Mouse (Mus musculus): ENCODE data around the gene Klk1. TPM values are rescaled to one million over a fixed set of nuclear protein-coding genes. Genes with fewer than 3 reads are reported as not detected.
"Not testable (repeated sequence)": the region's sequence is repeated elsewhere in the genome, so short reads cannot be mapped to it uniquely, and the experiment has no call there.

Gene Klk1
- polyA plus RNA-seq (2016; fragmentation: Nextera tagmentation; extraction: Ambion mirVana): not detected in 2 replicates

- no peaks in the 10 kb centered on the region for H3K9me3 ChIP-seq
- no peak for DNase-seq (ENCODE audit: extremely low spot score, low spot score)
- H3K4me3 ChIP-seq: no peak within 1 kb of the TSS
- no peak within 1 kb of the TSS for H3K27ac ChIP-seq
- H3K36me3 ChIP-seq (replicated peaks): no peaks in the 10 kb centered on the region
- WGBS: 42% methylated on average over 1 of the region's 1 CpGs
- no peaks in the 10 kb centered on the region for H3K4me1 ChIP-seq
- no peaks in the 10 kb centered on the region for H3K27me3 ChIP-seq (ENCODE audit: poor library complexity, severe bottlenecking)
Measured at GRCm38 (mm10) chr7:44225076-44225475, at the start of gene Klk1. Gene Klk1, plus strand, starts transcription at chr7:44225360.

- Histone ChIP-seq H3K4me3 (no peak overlapping the region), H3K27me3 (ENCODE audit: poor library complexity, severe bottlenecking) (no peaks in the 10 kb centered on the region), H3K4me1 (0 out of 2 replicates have a peak, but pooled peaks cover 3% of the 10 kb centered on the region), H3K36me3 (replicated peaks) (no peaks in the 10 kb centered on the region), H3K9me3 (no peaks in the 10 kb centered on the region), H3K27ac (no peak overlapping the region)
- no peak for DNase-seq (ENCODE audit: extremely low spot score, low spot score)
- 73% methylated on average over 9 of the region's 9 CpGs for WGBS
Measured at GRCm38 (mm10) chr7:44179299-44180045, 45.7 kb upstream of the Klk1 start.

- H3K4me3 ChIP-seq; H3K27me3 ChIP-seq (ENCODE audit: poor library complexity, severe bottlenecking); DNase-seq (ENCODE audit: extremely low spot score, low spot score); H3K4me1 ChIP-seq; H3K27ac ChIP-seq; H3K9me3 ChIP-seq; H3K36me3 ChIP-seq (replicated peaks): not testable (repeated sequence)
- 77% methylated on average over 8 of the region's 8 CpGs for WGBS
Measured at GRCm38 (mm10) chr7:44186516-44186915, 38.6 kb upstream of the Klk1 start.

GRCm38 (mm10) chr7:44187936-44188335, 37.2 kb upstream of the Klk1 start, which contains the start of gene Klk1b24:
Gene Klk1b24, plus strand, starts transcription at chr7:44188236.
- H3K27ac ChIP-seq; H3K27me3 ChIP-seq (ENCODE audit: poor library complexity, severe bottlenecking); H3K4me3 ChIP-seq; H3K9me3 ChIP-seq; H3K36me3 ChIP-seq (replicated peaks); DNase-seq (ENCODE audit: extremely low spot score, low spot score); H3K4me1 ChIP-seq: not testable (repeated sequence)

GRCm38 (mm10) chr7:44193466-44193865, 31.7 kb upstream of the Klk1 start:
- H3K4me3 ChIP-seq; H3K9me3 ChIP-seq; H3K4me1 ChIP-seq; H3K27ac ChIP-seq; DNase-seq (ENCODE audit: extremely low spot score, low spot score); H3K27me3 ChIP-seq (ENCODE audit: poor library complexity, severe bottlenecking); H3K36me3 ChIP-seq (replicated peaks): not testable (repeated sequence)
- 88% methylated on average over 1 of the region's 1 CpGs for WGBS

GRCm38 (mm10) chr7:44197891-44198290, 27.3 kb upstream of the Klk1 start, which contains the start of gene Klk1b3:
Gene Klk1b3, plus strand, starts transcription at chr7:44198191.
- DNase-seq (ENCODE audit: extremely low spot score, low spot score): no peak

GRCm38 (mm10) chr7:44207135-44207534, 18.0 kb upstream of the Klk1 start, which contains the start of gene Klk1b4:
Gene Klk1b4, plus strand, starts transcription at chr7:44207435.
- H3K9me3 ChIP-seq; H3K4me3 ChIP-seq; DNase-seq (ENCODE audit: extremely low spot score, low spot score); H3K4me1 ChIP-seq; H3K27ac ChIP-seq; H3K27me3 ChIP-seq (ENCODE audit: poor library complexity, severe bottlenecking); H3K36me3 ChIP-seq (replicated peaks): not testable (repeated sequence)
- WGBS: 73% methylated on average over 3 of the region's 3 CpGs

More at GRCm38 (mm10) chr7:44197891-44198290, 27.3 kb upstream of the Klk1 start, which contains the start of gene Klk1b3:
- Histone ChIP-seq H3K27me3 (ENCODE audit: poor library complexity, severe bottlenecking) (no peaks in the 10 kb centered on the region), H3K4me1 (no peaks in the 10 kb centered on the region), H3K27ac (no peak within 1 kb of the TSS), H3K9me3 (no peaks in the 10 kb centered on the region), H3K36me3 (replicated peaks) (no peaks in the 10 kb centered on the region), H3K4me3 (no peak within 1 kb of the TSS)
- WGBS: 77% methylated on average over 3 of the region's 3 CpGs

GRCm38 (mm10) chr7:44208307-44208706, 16.9 kb upstream of the Klk1 start:
- Histone ChIP-seq H3K4me1 (no peaks in the 10 kb centered on the region), H3K36me3 (replicated peaks) (no peaks in the 10 kb centered on the region), H3K9me3 (no peaks in the 10 kb centered on the region), H3K27me3 (ENCODE audit: poor library complexity, severe bottlenecking) (no peaks in the 10 kb centered on the region), H3K4me3 (no peak overlapping the region), H3K27ac (no peak overlapping the region)
- WGBS: 81% methylated on average over 3 of the region's 3 CpGs
- no peak for DNase-seq (ENCODE audit: extremely low spot score, low spot score)

- H3K27ac ChIP-seq: no peak within 1 kb of the TSS
- H3K4me3 ChIP-seq: no peak within 1 kb of the TSS
- H3K9me3 ChIP-seq: no peaks in the 10 kb centered on the region
- no peaks in the 10 kb centered on the region for H3K36me3 ChIP-seq (replicated peaks)
- WGBS: 81% methylated on average over 1 of the region's 1 CpGs
- H3K27me3 ChIP-seq (ENCODE audit: poor library complexity, severe bottlenecking): no peaks in the 10 kb centered on the region
- no peaks in the 10 kb centered on the region for H3K4me1 ChIP-seq
- DNase-seq (ENCODE audit: extremely low spot score, low spot score): no peak
Measured at GRCm38 (mm10) chr7:44215645-44216044, 9.5 kb upstream of the Klk1 start, which contains the start of gene Klk1b5. Gene Klk1b5, plus strand, starts transcription at chr7:44215945.

- H3K36me3 ChIP-seq (replicated peaks); H3K9me3 ChIP-seq; H3K4me3 ChIP-seq; H3K27me3 ChIP-seq (ENCODE audit: poor library complexity, severe bottlenecking); H3K27ac ChIP-seq; DNase-seq (ENCODE audit: extremely low spot score, low spot score); H3K4me1 ChIP-seq: not testable (repeated sequence)
- WGBS: 80% methylated on average over 10 of the region's 10 CpGs
Measured at GRCm38 (mm10) chr7:44221601-44222000, 3.6 kb upstream of the Klk1 start.

GRCm38 (mm10) chr7:44222335-44222734, 2.8 kb upstream of the Klk1 start:
- H3K4me3 ChIP-seq; H3K9me3 ChIP-seq; H3K4me1 ChIP-seq; DNase-seq (ENCODE audit: extremely low spot score, low spot score); H3K36me3 ChIP-seq (replicated peaks); H3K27ac ChIP-seq; H3K27me3 ChIP-seq (ENCODE audit: poor library complexity, severe bottlenecking): not testable (repeated sequence)
- 83% methylated on average over 6 of the region's 6 CpGs for WGBS

- no peaks in the 10 kb centered on the region for H3K36me3 ChIP-seq (replicated peaks)
- no peaks in the 10 kb centered on the region for H3K4me1 ChIP-seq
- no peak within 1 kb of the TSS for H3K4me3 ChIP-seq
- DNase-seq (ENCODE audit: extremely low spot score, low spot score): no peak
- H3K27ac ChIP-seq: no peak within 1 kb of the TSS
- 84% methylated on average over 3 of the region's 3 CpGs for WGBS
- no peaks in the 10 kb centered on the region for H3K27me3 ChIP-seq (ENCODE audit: poor library complexity, severe bottlenecking)
- no peaks in the 10 kb centered on the region for H3K9me3 ChIP-seq
Measured at GRCm38 (mm10) chr7:44235909-44236308, 10.7 kb downstream of the Klk1 start, which contains the start of gene Gm36864. Gene Gm36864, plus strand, starts transcription at chr7:44236177.

- Histone ChIP-seq H3K4me1 (no peaks in the 10 kb centered on the region), H3K36me3 (replicated peaks) (no peaks in the 10 kb centered on the region), H3K9me3 (no peaks in the 10 kb centered on the region), H3K27ac (no peak overlapping the region), H3K4me3 (no peak overlapping the region), H3K27me3 (ENCODE audit: poor library complexity, severe bottlenecking) (no peaks in the 10 kb centered on the region)
- no peak for DNase-seq (ENCODE audit: extremely low spot score, low spot score)
- 65% methylated on average over 2 of the region's 2 CpGs for WGBS
Measured at GRCm38 (mm10) chr7:44239913-44240312, 14.8 kb downstream of the Klk1 start.

All from forebrain, embryonic 10.5 days (tissue).